Mouse (Mus musculus) common myeloid progenitor, adult 5-6 weeks (primary cell): ENCODE measurements around the gene Axin1. TPM values are rescaled to one million over a fixed set of nuclear protein-coding genes. Genes with fewer than 3 reads are reported as not detected.
"Not testable (repeated sequence)": the region's sequence is repeated elsewhere in the genome, so short reads cannot be mapped to it uniquely, and the experiment has no call there.

Experiments
- ATAC-seq: replicated peaks from 2 replicates; pipeline ENCODE4 v1.8.0; 2016; ENCODE audit warnings: low read depth, mild to moderate bottlenecking, moderate TSS enrichment, inconsistent platforms; ENCODE audit not compliant: poor library complexity, severe bottlenecking
- total RNA-seq: library from RNA; stranded (forward); fragments of 200-1000, 187-1606 nt; gene quantifications from 2 replicates; pipeline ENCODE4 v1.2.3, GENCODE M21; 2017

The Axin1 gene
- total RNA-seq, 1 experiment from 2014 or later: 145 TPM

DNA sequence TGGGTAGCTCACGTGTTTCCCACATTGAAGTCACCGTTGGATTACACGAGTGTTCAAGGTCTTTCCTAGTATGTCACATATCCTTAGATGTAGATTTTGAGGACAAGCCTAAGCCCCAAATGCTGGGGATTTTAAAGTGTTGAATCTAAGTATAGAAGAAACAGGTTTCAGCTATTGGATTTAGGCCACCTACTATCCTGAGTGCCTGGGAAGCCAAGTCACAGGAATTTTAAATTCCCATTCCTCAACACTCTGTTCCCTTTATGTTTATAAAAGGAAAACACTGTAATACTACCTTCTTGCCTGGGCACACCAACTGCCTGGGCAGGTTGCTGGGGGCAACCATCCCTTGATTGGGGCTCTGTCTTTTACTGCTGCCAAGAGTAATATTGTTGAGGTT lies 42.7 kb downstream of the Axin1 start:
- no peak for ATAC-seq

DNA sequence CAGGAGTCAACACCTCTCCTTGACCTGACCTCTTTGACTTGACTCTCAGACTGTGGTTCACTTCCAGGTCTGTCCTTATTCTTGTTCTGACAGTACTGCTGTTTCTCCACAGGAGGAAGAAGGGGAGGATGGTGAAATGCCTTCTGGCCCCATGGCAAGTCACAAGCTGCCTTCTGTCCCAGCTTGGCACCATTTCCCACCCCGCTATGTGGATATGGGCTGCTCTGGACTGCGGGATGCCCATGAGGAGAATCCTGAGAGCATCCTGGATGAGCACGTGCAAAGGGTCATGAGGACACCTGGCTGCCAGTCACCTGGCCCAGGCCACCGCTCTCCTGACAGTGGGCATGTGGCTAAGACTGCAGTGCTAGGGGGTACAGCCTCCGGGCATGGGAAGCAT lies 49.1 kb downstream of the Axin1 start:
- ATAC-seq: no peak

DNA sequence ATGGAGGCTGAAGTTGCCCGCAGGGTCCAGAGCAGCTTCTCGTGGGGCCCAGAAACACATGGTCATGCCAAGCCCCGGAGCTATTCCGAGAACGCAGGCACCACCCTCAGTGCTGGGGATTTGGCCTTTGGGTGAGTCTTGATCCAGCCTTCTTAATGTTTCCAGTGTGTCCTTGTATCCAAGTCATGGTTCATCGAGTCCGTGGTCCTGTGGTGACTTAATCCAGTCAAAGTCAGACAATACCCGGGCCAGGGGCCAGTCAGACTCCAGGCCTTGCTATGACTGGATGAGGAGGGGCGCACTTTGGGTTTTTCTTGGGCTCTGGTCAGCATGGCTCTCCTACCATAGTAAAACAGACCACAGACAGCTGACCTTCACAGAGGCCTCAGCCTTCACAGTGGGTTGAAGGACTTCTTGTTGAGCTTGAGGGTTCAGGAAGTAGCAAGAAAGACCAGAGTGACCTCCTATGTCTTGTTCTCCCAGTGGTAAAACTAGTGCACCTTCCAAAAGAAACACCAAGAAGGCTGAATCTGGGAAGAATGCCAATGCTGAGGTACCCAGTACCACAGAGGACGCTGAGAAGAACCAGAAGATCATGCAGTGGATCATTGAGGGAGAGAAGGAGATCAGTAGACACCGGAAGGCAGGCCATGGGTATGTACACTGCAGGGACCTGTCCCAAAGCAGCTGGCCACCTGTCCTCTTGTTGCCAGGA lies 49.8 kb downstream of the Axin1 start:
- no peak for ATAC-seq

DNA sequence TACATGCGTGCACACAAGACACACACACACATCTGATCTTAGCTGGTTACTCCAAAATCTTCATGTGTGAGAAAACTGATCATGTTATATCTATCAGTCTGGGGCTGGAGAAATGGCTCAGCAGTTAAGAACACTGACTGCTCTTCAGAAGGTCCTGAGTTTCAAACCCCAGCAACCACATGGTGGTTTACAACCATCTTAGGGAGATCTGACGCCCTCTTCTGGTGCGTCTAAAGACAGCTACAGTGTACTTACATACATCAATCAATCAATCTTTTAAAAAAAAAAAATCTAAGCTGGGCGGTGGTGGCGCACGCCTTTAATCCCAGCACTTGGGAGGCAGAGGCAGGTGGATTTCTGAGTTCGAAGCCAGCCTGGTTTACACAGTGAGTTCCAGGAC lies 53.0 kb downstream of the Axin1 start:
- ATAC-seq: not testable (repeated sequence)

DNA sequence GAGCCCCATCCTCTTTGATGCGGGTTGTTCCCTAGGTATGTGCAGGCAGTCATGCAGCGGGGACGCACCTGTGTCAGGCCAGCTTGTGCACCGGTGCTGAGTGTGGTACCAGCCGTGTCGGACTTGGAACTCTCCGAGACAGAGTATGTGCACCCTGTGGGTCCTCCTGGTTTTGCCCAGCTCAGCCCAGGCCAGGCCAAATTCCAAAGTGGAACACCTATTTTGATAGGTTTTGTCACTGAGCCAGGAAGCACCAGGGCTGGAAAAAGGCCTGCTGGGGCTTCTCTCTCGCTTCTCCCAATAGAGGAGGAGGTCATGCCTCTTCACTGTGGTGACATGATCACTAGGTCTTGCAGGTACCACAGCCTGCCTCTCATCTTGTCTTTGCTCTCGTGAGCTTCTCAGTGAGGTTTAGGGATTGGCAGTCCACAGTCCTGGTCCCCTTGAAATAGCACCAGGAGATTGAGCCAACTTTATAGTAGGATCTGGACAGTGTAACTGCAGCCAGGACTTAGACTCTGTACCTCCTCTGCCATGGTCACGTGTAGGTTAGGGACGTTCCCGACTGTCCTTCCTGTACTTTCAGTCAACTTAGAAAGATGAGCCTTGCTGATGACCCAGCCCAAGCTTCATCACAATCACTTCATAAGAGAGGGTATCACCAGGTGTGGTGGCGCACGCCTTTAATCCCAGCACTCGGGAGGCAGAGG lies 54.1 kb downstream of the Axin1 start:
- ATAC-seq: no peak

DNA sequence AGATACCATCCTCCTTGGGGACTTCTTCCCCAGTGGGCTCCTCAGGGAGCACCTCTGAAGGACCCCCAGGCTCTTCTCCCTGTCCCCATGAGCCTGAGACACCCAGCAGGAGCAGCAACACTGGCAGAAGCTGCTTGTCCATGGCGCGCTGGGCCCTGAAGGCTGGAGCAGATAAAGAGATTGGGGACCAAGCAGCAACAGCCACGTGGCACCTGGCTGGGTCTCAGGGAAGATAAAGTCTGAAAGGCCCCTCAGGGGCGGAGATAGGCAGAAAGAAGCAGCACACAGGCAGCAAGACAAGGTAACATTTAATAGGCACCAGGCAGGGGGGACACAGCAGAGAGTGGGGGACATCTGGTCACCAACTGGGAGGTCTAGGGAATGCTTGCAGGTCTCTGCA lies 60.4 kb downstream of the Axin1 start, which contains the start of gene Pdia2:
Gene Pdia2 (minus strand): TSS at position 196 of the 400 bp plus-strand sequence.
- ATAC-seq: no peak

DNA sequence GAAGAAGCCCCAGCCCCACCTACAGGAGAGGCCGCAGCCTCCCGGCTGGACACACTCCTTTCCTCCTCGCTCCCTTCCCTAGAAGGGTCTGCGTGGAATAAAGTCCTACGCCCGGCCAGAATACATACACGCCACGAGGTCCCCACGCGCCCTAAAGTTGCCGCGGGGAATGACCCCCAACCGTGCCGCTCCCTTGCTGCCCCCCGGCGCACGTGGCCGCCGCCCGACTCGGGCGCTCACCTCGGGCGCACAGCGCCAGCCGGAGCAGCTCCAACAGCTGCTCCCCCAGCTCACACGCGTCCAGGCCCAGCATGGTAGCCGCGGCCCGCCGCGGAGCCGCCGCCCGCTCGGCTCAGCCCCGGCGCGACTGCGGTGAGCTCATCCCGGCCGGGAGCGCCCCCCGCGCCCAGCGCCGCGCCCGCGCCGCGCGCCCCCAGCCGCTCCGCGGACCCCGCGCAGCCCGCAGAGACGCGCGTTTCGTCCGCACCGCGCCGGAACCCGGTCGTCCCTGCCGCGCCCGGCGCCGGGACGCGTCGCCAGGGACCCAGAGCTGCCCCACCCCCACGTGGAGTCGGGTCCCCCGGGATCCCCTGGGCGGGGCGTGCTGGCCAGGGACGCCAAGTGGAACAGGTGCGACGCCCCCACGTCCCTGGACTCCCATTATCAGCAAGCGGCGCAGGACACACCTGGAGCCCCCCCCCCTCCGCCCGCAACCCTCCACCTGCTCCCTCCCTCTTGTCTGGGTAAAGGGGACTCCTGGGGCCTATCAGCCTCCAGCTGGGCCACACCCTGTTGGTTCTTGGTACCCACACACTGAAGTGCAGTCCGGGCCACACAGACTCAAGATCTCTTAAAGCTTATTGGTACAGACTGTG lies 62.6 kb downstream of the Axin1 start:
- no peak for ATAC-seq

DNA sequence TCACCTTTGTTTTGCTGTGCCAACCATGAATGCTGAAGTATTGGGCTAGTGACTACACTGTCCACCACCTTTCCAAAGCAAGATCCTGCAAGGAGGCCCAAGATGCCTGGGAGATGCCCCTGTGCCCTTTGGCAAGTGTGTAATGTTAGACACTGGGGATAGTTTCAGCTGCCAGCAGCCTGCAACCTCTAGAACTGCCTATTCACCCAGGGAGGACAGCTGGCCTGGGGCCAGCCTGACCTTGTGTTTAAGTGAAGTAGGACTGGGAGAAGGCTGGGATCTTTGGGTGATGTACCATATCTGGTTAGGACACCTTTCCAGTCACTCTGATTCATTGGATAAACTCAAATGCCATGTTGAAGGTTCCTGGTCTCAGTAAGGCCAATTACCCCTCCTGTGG lies 63.5 kb downstream of the Axin1 start:
- no peak for ATAC-seq

DNA sequence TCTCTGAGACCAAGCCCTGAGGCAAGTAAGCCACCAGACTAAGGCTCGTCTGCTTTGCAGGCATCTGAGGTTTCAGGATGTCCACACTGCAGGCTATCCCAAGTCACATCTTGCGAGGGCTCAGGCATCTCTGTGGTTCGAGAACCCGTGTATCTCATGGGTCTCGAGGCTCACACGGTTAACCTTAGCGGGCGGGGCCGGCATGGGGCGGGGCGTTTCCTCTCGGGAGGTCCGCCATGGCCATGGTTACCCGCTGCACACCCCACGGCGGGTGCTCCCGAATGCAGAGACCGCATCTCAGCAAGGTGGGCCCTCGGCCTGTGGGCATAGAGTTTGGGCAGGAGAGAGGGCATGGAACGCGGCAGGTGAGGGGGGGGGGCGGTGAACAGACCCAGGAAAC lies 64.2 kb downstream of the Axin1 start, which contains the start of gene Rgs11:
Gene Rgs11 (plus strand): TSS at position 215 of the 400 bp plus-strand sequence.
- ATAC-seq: 0 out of 2 replicates have a peak, but pooled peaks have one; percentile 11

DNA sequence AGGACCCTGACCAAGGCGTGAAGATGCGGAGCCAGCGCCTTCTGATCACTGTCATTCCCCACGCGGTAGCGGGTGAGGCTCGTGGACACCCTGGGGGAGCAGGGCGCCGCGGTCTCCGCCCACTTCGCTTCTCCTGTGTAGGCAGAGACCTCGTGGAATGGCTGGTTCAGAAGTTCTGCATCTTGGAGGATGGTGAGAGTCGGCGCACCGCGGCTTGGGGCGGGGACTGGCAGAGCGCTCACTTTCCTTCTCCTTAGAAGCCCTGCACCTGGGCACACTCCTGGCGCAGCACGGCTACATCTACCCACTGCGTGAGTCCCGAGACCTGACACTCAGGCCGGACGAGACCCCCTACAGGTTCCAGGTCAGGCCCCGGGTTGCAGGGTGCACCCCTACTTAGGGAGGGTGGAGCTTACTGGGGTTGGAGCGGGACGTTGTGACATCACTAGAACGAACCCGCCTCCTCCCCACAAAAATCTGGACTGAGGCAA lies 64.9 kb downstream of the Axin1 start:
- peak; percentile 44; the same call in 1 of the 2 replicates for ATAC-seq

DNA sequence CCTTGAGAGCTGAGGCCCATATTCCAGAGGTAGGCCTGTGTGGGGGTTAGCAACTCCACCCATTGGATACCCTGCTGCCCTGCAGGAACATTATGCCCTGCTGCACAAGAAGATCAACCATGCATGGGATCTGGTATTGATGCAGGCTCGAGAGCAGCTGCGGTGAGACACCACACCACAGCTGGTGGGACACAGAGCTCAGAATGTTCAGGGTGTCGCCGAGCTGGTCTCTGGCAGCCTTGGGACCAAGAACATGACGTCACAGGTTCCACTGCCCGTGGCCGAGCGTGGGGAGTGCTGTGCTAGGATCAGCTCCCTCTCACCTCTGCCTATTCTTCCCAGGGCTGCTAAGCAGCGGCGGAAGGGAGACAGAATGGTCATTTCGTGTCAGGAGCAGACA lies 66.3 kb downstream of the Axin1 start:
- no peak for ATAC-seq

DNA sequence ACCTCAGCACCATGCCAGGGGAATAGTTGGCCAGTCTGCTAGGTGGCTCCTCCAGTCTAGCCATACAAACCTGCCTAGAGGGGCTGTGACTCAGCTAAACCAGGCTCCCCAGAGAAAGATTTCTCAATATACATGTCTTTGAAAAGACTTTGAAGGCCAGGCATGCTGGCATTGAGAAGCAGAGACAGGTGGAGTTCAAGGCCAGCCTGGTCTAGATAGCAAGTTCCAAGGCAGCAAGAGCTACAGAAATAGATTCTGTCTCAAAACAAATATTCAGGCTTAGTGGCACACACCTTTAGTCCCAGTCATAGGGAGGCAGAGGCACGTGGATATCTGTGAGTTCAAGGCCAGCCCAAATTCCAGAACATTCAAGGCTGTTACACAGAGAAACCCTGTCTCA lies 67.9 kb downstream of the Axin1 start:
- ATAC-seq: no peak

DNA sequence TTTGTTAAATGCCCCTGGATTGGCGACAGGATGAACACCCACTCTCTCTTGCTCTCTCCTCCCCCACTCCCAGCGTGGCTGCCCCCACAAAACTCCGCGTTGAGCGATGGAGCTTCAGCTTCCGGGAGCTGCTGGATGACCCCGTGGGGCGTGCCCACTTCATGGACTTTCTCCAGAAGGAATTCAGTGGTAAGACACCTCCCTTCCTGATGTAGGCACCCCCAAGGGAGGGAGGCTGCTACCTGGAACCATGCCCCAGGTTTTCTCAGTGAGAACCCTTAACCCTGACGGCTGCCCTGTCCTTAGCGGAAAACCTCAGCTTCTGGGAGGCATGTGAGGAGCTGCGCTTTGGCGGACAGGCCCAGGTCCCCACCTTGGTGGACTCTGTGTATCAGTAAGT lies 69.2 kb downstream of the Axin1 start, which contains the start of gene Arhgdig:
Gene Arhgdig (minus strand): TSS at position 101 of the 400 bp plus-strand sequence.
- no peak for ATAC-seq

DNA sequence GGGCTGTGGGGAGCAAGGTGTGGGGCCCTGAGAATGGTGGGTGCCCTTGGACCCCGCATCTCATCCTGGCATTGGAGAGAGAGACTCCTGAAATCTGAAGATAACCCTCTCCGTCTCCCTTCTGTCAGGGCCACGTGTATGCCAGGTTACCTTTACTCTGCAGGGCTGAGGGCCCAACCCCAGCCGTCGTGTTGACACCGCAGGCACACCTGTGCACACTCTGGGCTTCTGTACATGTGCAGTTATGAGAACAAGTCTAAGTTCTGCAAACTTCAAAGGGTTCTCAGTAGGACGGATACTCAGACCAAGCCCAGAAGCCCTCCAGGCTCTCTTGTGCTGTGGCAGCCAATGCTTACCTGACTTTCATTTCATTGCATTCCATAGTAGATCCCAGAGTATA lies 73.8 kb downstream of the Axin1 start:
- ATAC-seq: no peak

DNA sequence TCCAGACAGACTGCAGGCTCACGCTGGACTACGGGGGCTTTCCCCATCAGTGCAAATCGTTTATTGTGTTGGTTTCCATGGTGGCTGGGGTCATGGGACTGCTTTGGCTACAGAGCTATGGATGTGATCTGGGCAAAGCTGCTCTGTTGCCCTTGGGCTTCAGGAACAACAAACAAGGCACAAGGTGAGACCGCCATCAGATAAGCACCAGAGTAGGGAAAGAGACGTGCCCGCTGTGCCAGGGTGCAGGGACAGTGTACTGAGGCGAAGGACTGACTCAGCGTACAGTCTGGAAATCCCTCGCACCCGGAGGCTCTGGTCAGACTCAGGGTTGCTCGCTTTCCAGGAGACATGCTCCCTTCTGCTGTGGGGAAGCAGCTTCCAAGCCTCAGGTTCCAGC lies 74.2 kb downstream of the Axin1 start:
- no peak for ATAC-seq

DNA sequence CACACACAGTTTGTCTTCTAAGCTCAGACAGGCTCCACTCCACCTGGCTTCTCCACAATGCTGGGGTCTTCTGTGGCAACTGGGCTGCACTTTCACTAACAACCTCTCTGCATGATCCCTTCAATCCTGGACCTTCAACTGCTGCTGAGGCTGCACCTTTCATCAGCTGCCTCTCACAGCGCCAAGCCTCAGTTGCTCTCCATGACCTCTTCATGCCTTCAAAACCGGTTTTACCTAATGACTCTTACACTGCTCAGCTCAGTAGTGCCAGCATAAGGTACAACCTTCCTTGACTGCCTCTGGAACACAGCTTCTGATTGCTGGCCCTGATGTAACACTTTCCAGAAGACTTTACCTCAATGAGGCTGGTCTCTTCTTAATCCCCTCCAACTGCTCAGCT lies 83.0 kb downstream of the Axin1 start:
- ATAC-seq: no peak

DNA sequence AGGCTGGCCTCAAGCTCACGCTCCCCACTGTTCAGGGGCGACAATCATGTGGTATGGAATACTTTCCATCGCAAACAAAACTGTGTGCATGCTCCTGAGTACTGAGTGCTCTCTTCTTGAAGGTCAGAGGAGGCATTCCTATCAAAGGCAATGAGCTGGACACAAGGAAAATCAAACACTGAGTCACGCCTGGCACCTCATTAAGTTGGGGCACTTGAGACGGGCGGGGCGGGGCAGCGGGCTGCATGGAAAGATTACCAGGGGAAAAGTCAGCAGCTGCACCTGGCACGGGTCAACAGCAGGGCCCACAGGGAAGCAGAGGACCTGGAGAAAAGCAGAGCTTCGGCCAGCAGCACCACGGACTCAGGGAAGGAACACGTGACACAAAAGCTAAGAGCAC lies 86.7 kb downstream of the Axin1 start:
- ATAC-seq: no peak

DNA sequence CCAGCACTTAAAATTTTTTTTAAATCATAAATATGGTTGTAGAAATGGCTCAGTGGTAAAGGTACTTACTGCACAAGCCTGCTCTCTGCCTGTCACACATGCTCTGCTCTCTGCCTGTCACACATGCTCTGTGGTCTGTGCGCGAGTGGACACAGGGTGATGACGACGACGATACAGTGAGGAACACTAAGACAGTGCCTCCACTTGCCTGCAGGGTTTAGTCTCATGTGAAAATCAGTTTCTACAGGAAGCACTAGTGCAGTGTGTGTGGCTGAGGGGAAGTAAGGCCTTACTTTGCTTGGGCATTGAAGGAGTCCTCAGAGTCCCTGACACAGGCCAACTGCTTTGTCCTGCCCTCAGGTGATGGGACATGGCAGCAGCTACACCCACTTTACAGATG lies 91.3 kb downstream of the Axin1 start:
- peak; percentile 63; the same call in 1 of the 2 replicates for ATAC-seq

DNA sequence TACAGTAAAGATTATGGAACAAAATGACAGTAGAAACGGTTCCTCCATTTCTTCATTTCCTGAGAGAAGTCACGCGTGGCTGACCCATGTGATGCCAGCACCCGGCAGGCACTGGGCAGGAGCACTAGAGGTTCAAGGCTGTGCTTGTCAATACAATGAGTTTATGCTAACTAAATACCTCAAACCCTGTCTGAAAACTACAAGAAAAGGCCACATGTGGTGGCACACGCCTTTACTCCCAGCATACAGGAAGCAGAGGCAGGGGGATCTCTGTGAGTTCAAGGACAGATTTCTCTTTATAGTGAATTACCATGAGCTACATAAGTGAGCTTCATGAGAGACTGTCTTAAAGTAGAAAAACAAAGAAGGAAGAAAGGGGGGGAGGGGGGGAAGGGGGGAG lies 92.7 kb downstream of the Axin1 start:
- ATAC-seq: no peak

DNA sequence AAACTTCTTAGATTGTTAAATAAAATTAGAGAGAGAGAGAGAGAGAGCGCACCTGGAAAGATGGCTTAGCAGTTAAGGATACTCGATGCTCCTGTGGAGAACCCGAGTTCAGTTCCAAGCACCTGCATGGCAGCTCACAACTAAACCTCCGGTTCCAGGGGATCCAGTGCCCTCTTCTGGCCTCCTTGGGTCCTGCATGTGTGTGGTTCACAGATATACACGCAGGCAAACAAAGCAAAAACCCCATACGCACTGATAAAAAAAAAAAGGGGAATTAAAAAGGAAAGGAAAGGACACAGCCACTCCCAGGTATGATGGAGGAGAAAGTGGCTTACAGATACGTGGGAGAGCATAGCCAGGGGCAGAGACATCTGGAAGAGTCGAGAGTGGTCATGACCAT lies 94.4 kb downstream of the Axin1 start:
- no peak for ATAC-seq
